11 mouse cellular contexts compared by ENCODE assay signal in genomic region chr6:85250811-85251241, GRCm38 (mm10).
DNase-seq lines count a peak whose midpoint lies in the region; ATAC-seq and TF ChIP-seq lines count a peak whose summit lies in the region.
"Had no signal": no experiment of that assay in that cellular context is flagged by ENCODE, and none has a peak within 500 bp of the region (broad histone marks: within the 10 kb centered on the region; RNA-seq: fewer than 3 reads in every experiment).

No protein-coding gene starts in this region.

- intact Hi-C loops in heart, adult 2 months (cut with DNase I) = no loop called here
- intact Hi-C loops in gastrocnemius, postnatal 14 days (cut with DNase I; ENCODE audit: low total_unique reads) = no loop called here

- H3K27me3 ChIP-seq in heart, adult 2 months (ENCODE audit: control insufficient read depth, insufficient read depth, low read length) = no peaks in the 10 kb centered on the region
- H3K27me3 ChIP-seq in heart, embryonic 12.5 days (replicated peaks) = no peaks in the 10 kb centered on the region
- H3K27me3 ChIP-seq: neural tube, embryonic 13.5 days had no signal

- no peak overlapping the region for H3K4me2 ChIP-seq in heart, embryonic 12.5 days
- H3K4me2 ChIP-seq: neural tube, embryonic 13.5 days had no signal

- no peak for TF ChIP-seq CTCF in heart, adult 2 months (IDR thresholded peaks at IDR 0.05)

- whole genome bisulfite sequencing in heart, adult 2 months = 43% methylated on average over 6 of the region's 6 CpGs
- 34% methylated on average over 6 of the region's 6 CpGs for WGBS in heart, embryonic 12.5 days

- H3K27ac ChIP-seq in heart, adult 2 months = peak overlapping the region; percentile 77
- H3K27ac ChIP-seq in heart, embryonic 12.5 days (ENCODE audit: poor library complexity, severe bottlenecking) = no peak overlapping the region
- H3K27ac ChIP-seq: hindbrain, postnatal 0 days; neural tube, embryonic 13.5 days had no signal

- H3K9me3 ChIP-seq in heart, embryonic 12.5 days (replicated peaks) = no peaks in the 10 kb centered on the region
- H3K9me3 ChIP-seq: neural tube, embryonic 13.5 days had no signal

- no peak overlapping the region for H3K4me3 ChIP-seq in heart, adult 2 months
- no peak overlapping the region for H3K4me3 ChIP-seq in heart, embryonic 12.5 days
- H3K4me3 ChIP-seq: neural tube, embryonic 13.5 days had no signal

- H3K9ac ChIP-seq in heart, adult 2 months (ENCODE audit: low read depth, low read length) = no peak overlapping the region
- H3K9ac ChIP-seq in heart, embryonic 12.5 days = no peak overlapping the region
- H3K9ac ChIP-seq: forebrain, postnatal 0 days; neural tube, embryonic 13.5 days had no signal

- H3K79me2 ChIP-seq in heart, adult 2 months (replicated peaks; ENCODE audit: control insufficient read depth, insufficient read depth, low read length) = no peaks in the 10 kb centered on the region

- no peak for ATAC-seq in heart, embryonic 12.5 days (ENCODE audit: insufficient number of reproducible peaks, low FRiP score)
- ATAC-seq: forebrain, postnatal 0 days; hindbrain, postnatal 0 days had no signal

- H3K4me1 ChIP-seq in heart, adult 2 months (ENCODE audit: control insufficient read depth, insufficient read depth, low read length) = peaks cover 8% of the 10 kb centered on the region
- H3K4me1 ChIP-seq in heart, embryonic 12.5 days (replicated peaks) = peaks cover 17% of the 10 kb centered on the region

- TF ChIP-seq POLR2A in heart, adult 2 months (IDR thresholded peaks at IDR 0.05; ENCODE audit: insufficient read depth, low read depth, low read length) = no peak; the same call in 1 of the 2 replicates

- no peak for TF ChIP-seq EP300 in heart, adult 2 months (IDR thresholded peaks at IDR 0.05; ENCODE audit: insufficient read depth, low read depth, low read length)

- H3K36me3 ChIP-seq in heart, adult 2 months (ENCODE audit: control insufficient read depth, insufficient read depth, low read length) = no peaks in the 10 kb centered on the region
- H3K36me3 ChIP-seq in heart, embryonic 12.5 days = no peaks in the 10 kb centered on the region
- H3K36me3 ChIP-seq: neural tube, embryonic 13.5 days had no signal

- peak; percentile 57 to 79 for DNase-seq in heart, adult 2 months
- peak; percentile 46 for DNase-seq in adrenal gland, postnatal 25 days
- DNase-seq in gastrocnemius, postnatal 14 days = peak; percentile 42
- DNase-seq in kidney, postnatal 10 days = peak; percentile 54
- no peak for DNase-seq in lung, postnatal 14 days
- no peak for DNase-seq in right cerebral cortex, adult 18-20 months
- no peak for DNase-seq in frontal cortex, postnatal 14 days (ENCODE audit: low spot score in 2 of 2)
- DNase-seq: forebrain, postnatal 0 days had no signal

Comparison
In these comparisons a context has a peak if more than half of its experiments do, and no peak if none do; other contexts are left out.
1. DNase-seq: peak in heart, adult 2 months (2 of 2), adrenal gland, postnatal 25 days (single experiment), gastrocnemius, postnatal 14 days (single experiment) and kidney, postnatal 10 days (single experiment); none in lung, postnatal 14 days (single experiment), right cerebral cortex, adult 18-20 months (single experiment) and frontal cortex, postnatal 14 days (0 of 2).